Mouse (Mus musculus): ENCODE measurements around the gene Cd47. TPM values are rescaled to one million over a fixed set of nuclear protein-coding genes. Genes with fewer than 3 reads are reported as not detected.

The Cd47 gene
- polyA plus RNA-seq, 1 experiment from 2014 or later, result 157 TPM

DNA sequence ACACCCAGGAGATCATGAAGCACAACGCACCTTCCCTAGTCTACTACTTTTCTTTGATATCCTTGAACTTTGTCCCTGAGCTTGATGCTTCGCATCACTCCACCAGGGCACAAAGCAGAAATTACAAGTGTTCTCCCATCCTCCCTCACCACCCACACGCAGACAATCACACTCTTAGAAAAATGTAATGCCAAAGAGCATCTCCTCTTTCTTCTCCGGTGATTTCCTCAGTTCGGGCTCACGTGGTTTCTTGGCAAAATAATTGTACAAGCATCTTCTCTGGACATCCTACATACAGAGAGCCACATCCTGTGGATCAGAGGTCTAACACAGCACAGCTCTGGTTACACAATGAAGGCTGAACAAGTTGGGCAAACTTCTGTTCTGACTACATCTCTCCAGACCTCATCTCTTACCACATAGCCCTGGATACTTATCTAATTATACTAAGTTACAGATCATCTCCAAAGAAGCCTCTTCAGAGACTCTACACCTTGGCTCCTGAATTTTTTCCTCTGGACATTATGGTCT, 36.4 kb downstream of the Cd47 start:
- no peak overlapping the region for H3K27ac ChIP-seq (ENCODE audit: low read length)
- no peaks in the 10 kb centered on the region for H3K36me3 ChIP-seq (ENCODE audit: control insufficient read depth, insufficient read depth, low read length)
- H3K9ac ChIP-seq (ENCODE audit: low read depth, low read length), result no peak overlapping the region
- no peaks in the 10 kb centered on the region for H3K9me3 ChIP-seq (replicated peaks; ENCODE audit: control insufficient read depth, low read length, poor library complexity, severe bottlenecking)
- no peaks in the 10 kb centered on the region for H3K4me1 ChIP-seq (ENCODE audit: control insufficient read depth, insufficient read depth, low read length)
- no peak for ATAC-seq
- WGBS, result 92% methylated on average over 6 of the region's 6 CpGs
- H3K4me2 ChIP-seq (ENCODE audit: low read length), result no peak overlapping the region
- H3K4me3 ChIP-seq (ENCODE audit: low read depth, low read length), result no peak overlapping the region
- H3K27me3 ChIP-seq (ENCODE audit: control insufficient read depth, insufficient read depth, low read depth, low read length), result no peaks in the 10 kb centered on the region

- ATAC-seq, result no peak
Measured at GRCm38 (mm10) chr16:49838923-49839322, 38.6 kb downstream of the Cd47 start.

DNA sequence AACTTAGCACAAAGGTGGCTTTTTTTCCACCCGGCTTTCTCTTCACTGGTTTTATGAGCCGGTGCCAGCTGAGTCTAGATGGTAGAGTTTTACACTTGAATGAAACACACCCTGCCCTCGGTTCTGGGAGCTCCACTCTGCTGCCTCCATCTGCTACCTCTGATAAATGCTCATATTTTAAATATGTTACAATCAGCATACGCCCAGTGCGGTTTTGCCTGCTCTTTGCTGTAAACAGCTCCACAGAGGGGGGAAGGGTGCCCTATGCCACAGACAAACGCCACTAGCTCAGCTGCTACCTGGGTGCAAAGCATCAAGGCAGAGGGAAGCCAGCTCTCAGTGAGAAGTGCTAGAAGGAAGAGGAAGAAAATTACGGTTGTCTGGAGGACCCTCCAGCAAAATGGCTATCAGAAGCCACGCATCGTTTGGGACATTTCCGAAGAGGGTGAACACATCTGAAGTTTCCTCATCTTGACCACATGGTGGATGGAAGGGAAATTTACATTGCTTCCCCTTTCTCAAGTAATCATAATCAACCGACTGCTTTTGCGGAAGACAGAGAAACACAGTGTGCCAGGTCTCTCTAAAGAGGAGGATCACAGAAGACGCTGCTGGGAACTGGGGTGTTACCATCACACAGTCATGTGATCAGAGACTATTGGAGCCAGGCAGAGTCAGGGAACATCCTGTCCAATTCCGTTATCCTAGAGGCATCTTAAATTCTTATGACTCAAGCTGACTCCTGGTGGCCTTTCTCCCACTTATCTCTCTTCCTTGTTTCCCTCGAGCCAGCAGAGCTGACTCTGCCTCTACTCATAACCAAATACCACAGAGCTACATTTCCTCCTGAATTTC, 39.6 kb downstream of the Cd47 start:
- Histone ChIP-seq H3K4me3 (ENCODE audit: low read depth, low read length) (no peak overlapping the region), H3K27me3 (ENCODE audit: control insufficient read depth, insufficient read depth, low read depth, low read length) (no peaks in the 10 kb centered on the region), H3K4me2 (ENCODE audit: low read length) (no peak overlapping the region), H3K27ac (ENCODE audit: low read length) (no peak overlapping the region), H3K36me3 (ENCODE audit: control insufficient read depth, insufficient read depth, low read length) (no peaks in the 10 kb centered on the region), H3K9me3 (replicated peaks; ENCODE audit: control insufficient read depth, low read length, poor library complexity, severe bottlenecking) (no peaks in the 10 kb centered on the region), H3K4me1 (ENCODE audit: control insufficient read depth, insufficient read depth, low read length) (no peaks in the 10 kb centered on the region), H3K9ac (ENCODE audit: low read depth, low read length) (no peak overlapping the region)
- 0 out of 2 replicates have a peak, but pooled peaks have one; percentile 36 for ATAC-seq
- WGBS, result 66% methylated on average over 15 of the region's 15 CpGs

More at GRCm38 (mm10) chr16:49838923-49839322, 38.6 kb downstream of the Cd47 start:
- Histone ChIP-seq H3K4me2 (ENCODE audit: low read length) (no peak overlapping the region), H3K9me3 (replicated peaks; ENCODE audit: control insufficient read depth, low read length, poor library complexity, severe bottlenecking) (no peaks in the 10 kb centered on the region), H3K4me3 (ENCODE audit: low read depth, low read length) (no peak overlapping the region), H3K27me3 (ENCODE audit: control insufficient read depth, insufficient read depth, low read depth, low read length) (no peaks in the 10 kb centered on the region), H3K36me3 (ENCODE audit: control insufficient read depth, insufficient read depth, low read length) (no peaks in the 10 kb centered on the region), H3K9ac (ENCODE audit: low read depth, low read length) (no peak overlapping the region), H3K4me1 (ENCODE audit: control insufficient read depth, insufficient read depth, low read length) (no peaks in the 10 kb centered on the region), H3K27ac (ENCODE audit: low read length) (no peak overlapping the region)
- 83% methylated on average over 6 of the region's 6 CpGs for WGBS

DNA sequence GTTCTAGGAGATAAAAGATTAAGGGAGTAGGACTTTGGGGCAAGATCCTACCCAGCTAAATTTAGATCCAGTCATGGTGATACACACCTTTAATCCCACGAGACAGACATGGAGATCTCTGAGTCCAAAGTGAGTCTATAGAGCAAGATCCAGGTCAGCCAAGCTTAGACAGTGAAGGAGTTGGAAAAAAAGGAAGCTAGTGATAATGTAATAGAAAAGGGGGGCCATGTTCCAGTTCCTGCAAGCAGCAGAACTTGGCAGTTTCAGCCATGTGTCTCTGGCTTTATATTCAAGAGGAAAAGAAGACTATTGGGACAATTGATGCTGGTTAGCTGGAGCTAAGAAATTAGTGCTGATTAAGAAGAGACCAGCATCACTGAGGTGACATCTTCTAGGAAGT, 43.4 kb downstream of the Cd47 start:
- no peak overlapping the region for H3K4me3 ChIP-seq (ENCODE audit: low read depth, low read length)
- H3K9me3 ChIP-seq (replicated peaks; ENCODE audit: control insufficient read depth, low read length, poor library complexity, severe bottlenecking), result no peaks in the 10 kb centered on the region
- ATAC-seq, result no peak
- H3K27ac ChIP-seq (ENCODE audit: low read length), result no peak overlapping the region
- 76% methylated on average over 1 of the region's 1 CpGs for WGBS
- H3K4me2 ChIP-seq (ENCODE audit: low read length), result no peak overlapping the region
- no peaks in the 10 kb centered on the region for H3K4me1 ChIP-seq (ENCODE audit: control insufficient read depth, insufficient read depth, low read length)
- no peaks in the 10 kb centered on the region for H3K27me3 ChIP-seq (ENCODE audit: control insufficient read depth, insufficient read depth, low read depth, low read length)
- no peaks in the 10 kb centered on the region for H3K36me3 ChIP-seq (ENCODE audit: control insufficient read depth, insufficient read depth, low read length)
- no peak overlapping the region for H3K9ac ChIP-seq (ENCODE audit: low read depth, low read length)

DNA sequence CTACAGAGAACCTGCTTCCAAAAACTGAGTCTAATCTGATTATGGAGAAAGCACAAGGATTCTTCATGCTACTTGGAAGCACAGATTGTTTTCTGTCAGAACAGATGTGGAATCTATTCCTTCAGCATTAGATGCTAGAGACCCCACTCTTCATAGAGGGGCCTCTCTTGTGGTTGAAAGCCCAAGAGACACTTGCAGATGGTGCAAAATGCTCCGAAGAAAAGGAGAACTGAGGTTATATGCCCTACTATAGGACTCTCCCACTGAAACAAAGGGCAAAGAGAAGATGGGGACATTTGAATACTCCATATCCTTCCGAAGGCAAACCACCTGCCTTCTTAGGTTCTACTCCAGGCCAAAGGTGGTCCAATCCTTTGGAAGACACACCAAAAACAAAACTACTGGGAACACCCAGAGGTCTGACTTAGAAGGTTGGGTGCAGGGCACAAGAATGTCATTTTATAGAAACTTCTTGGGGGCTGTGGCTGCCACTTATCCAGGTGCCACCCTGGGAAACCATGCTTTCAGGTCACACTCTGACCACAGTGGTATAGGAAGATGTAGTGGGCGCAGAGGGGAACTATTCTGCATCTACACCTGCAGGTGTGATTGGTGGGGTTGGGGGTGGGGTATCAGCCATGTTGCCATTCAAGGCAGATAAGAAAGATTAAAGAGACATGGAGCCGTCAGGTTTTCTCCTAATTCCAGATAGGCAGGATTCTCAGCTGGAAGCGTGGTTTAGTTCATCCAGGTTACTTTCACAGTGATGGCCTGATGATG, 47.1 kb downstream of the Cd47 start:
- Histone ChIP-seq H3K4me3 (ENCODE audit: low read depth, low read length) (no peak overlapping the region), H3K4me2 (ENCODE audit: low read length) (no peak overlapping the region), H3K4me1 (ENCODE audit: control insufficient read depth, insufficient read depth, low read length) (no peaks in the 10 kb centered on the region), H3K27ac (ENCODE audit: low read length) (no peak overlapping the region), H3K9me3 (replicated peaks; ENCODE audit: control insufficient read depth, low read length, poor library complexity, severe bottlenecking) (no peaks in the 10 kb centered on the region), H3K36me3 (ENCODE audit: control insufficient read depth, insufficient read depth, low read length) (no peaks in the 10 kb centered on the region), H3K9ac (ENCODE audit: low read depth, low read length) (no peak overlapping the region), H3K27me3 (ENCODE audit: control insufficient read depth, insufficient read depth, low read depth, low read length) (no peaks in the 10 kb centered on the region)
- 90% methylated on average over 5 of the region's 5 CpGs for WGBS
- no peak for ATAC-seq

DNA sequence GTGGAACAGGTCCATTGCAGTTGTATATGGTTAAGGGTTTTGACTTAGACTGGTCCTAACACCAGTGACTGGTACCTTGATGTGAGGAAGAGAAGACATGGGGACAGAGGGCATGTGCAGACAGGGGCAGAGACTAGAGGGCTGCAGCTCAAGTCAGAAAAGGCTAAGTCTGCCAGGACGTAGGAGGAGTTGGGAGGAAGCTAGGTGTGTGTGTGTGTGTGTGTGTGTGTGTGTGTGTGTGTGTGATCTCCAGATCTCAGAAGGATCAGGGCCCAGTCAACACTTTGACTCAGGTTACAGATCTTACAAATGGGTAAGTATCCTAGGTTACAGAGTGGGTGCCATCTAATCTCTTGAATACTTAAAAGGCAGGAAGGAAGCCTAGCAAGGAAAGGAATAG, 48.3 kb downstream of the Cd47 start:
- H3K36me3 ChIP-seq (ENCODE audit: control insufficient read depth, insufficient read depth, low read length), result no peaks in the 10 kb centered on the region
- H3K4me1 ChIP-seq (ENCODE audit: control insufficient read depth, insufficient read depth, low read length), result no peaks in the 10 kb centered on the region
- no peak for ATAC-seq
- WGBS, result 63% methylated on average over 1 of the region's 1 CpGs
- H3K9ac ChIP-seq (ENCODE audit: low read depth, low read length), result no peak overlapping the region
- no peaks in the 10 kb centered on the region for H3K27me3 ChIP-seq (ENCODE audit: control insufficient read depth, insufficient read depth, low read depth, low read length)
- no peak overlapping the region for H3K4me2 ChIP-seq (ENCODE audit: low read length)
- H3K4me3 ChIP-seq (ENCODE audit: low read depth, low read length), result no peak overlapping the region
- no peak overlapping the region for H3K27ac ChIP-seq (ENCODE audit: low read length)
- H3K9me3 ChIP-seq (replicated peaks; ENCODE audit: control insufficient read depth, low read length, poor library complexity, severe bottlenecking), result no peaks in the 10 kb centered on the region

DNA sequence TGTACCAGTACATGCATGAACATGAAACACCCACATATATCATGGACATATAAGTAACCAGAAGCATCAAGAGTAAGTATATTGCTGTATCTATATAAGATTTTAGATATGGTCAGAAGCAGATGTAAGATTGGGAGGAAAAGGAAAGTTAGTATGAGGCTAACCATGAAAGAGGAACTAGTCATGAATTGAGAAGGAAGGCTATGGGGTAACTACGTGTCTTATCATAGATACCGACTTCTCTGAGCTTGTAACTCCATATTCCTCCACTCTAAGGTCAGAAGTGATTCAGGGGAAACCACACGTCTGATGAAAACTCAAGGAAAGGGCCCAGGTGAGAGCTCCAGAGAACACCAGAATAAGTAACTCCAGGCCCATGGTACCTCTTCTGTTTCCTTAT, 52.6 kb downstream of the Cd47 start:
- H3K4me2 ChIP-seq (ENCODE audit: low read length), result no peak overlapping the region
- H3K4me1 ChIP-seq (ENCODE audit: control insufficient read depth, insufficient read depth, low read length), result peaks cover 6% of the 10 kb centered on the region
- no peaks in the 10 kb centered on the region for H3K27me3 ChIP-seq (ENCODE audit: control insufficient read depth, insufficient read depth, low read depth, low read length)
- no peak for ATAC-seq
- H3K36me3 ChIP-seq (ENCODE audit: control insufficient read depth, insufficient read depth, low read length), result no peaks in the 10 kb centered on the region
- no peaks in the 10 kb centered on the region for H3K9me3 ChIP-seq (replicated peaks; ENCODE audit: control insufficient read depth, low read length, poor library complexity, severe bottlenecking)
- H3K9ac ChIP-seq (ENCODE audit: low read depth, low read length), result no peak overlapping the region
- no peak overlapping the region for H3K27ac ChIP-seq (ENCODE audit: low read length)
- no peak overlapping the region for H3K4me3 ChIP-seq (ENCODE audit: low read depth, low read length)
- WGBS, result 92% methylated on average over 3 of the region's 3 CpGs

DNA sequence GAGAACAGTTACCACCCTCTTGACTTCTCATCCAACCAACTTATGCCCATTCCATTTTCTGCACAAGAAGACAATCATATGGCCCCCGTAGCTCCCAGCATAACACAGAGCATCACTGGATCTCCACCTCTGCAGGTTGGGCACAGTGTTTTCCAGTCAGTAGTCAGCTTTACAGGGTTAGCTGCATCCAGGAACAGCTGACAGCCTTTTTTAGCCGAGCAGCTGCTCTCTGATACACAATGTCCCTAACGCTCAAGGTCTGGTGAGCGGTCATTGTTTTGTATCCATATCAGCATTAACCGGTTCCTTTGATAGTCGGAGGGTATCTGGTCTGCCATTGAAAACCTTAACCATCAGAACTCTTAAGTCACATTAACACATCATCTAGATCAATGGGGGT, 53.3 kb downstream of the Cd47 start:
- no peak overlapping the region for H3K4me2 ChIP-seq (ENCODE audit: low read length)
- 70% methylated on average over 6 of the region's 6 CpGs for WGBS
- no peak for ATAC-seq
- no peaks in the 10 kb centered on the region for H3K27me3 ChIP-seq (ENCODE audit: control insufficient read depth, insufficient read depth, low read depth, low read length)
- H3K9me3 ChIP-seq (replicated peaks; ENCODE audit: control insufficient read depth, low read length, poor library complexity, severe bottlenecking), result no peaks in the 10 kb centered on the region
- H3K4me1 ChIP-seq (ENCODE audit: control insufficient read depth, insufficient read depth, low read length), result peaks cover 10% of the 10 kb centered on the region
- no peak overlapping the region for H3K4me3 ChIP-seq (ENCODE audit: low read depth, low read length)
- no peaks in the 10 kb centered on the region for H3K36me3 ChIP-seq (ENCODE audit: control insufficient read depth, insufficient read depth, low read length)
- no peak overlapping the region for H3K27ac ChIP-seq (ENCODE audit: low read length)
- no peak overlapping the region for H3K9ac ChIP-seq (ENCODE audit: low read depth, low read length)

GRCm38 (mm10) chr16:49854194-49854593, 53.9 kb downstream of the Cd47 start:
- WGBS, result 94% methylated on average over 6 of the region's 6 CpGs
- no peak overlapping the region for H3K9ac ChIP-seq (ENCODE audit: low read depth, low read length)
- no peaks in the 10 kb centered on the region for H3K9me3 ChIP-seq (replicated peaks; ENCODE audit: control insufficient read depth, low read length, poor library complexity, severe bottlenecking)
- H3K4me2 ChIP-seq (ENCODE audit: low read length), result peak overlapping the region; percentile 67
- no peaks in the 10 kb centered on the region for H3K36me3 ChIP-seq (ENCODE audit: control insufficient read depth, insufficient read depth, low read length)
- no peak for ATAC-seq
- no peak overlapping the region for H3K4me3 ChIP-seq (ENCODE audit: low read depth, low read length)
- H3K27ac ChIP-seq (ENCODE audit: low read length), result no peak overlapping the region
- no peaks in the 10 kb centered on the region for H3K27me3 ChIP-seq (ENCODE audit: control insufficient read depth, insufficient read depth, low read depth, low read length)
- H3K4me1 ChIP-seq (ENCODE audit: control insufficient read depth, insufficient read depth, low read length), result peaks cover 10% of the 10 kb centered on the region
